ENCODE assay signal across 22 mouse cellular contexts in genomic region chr19:37521434-37521781, GRCm38 (mm10). TPM values are rescaled to one million over a fixed set of nuclear protein-coding genes. Genes with fewer than 3 reads are reported as not detected.
DNase-seq lines count a peak whose midpoint lies in the region; ATAC-seq lines count a peak whose summit lies in the region.
"Had no signal": no experiment of that assay in that cellular context is flagged by ENCODE, and none has a peak within 500 bp of the region (broad histone marks: within the 10 kb centered on the region; RNA-seq: fewer than 3 reads in every experiment).

No protein-coding gene starts in this region.

- H3K36me3 ChIP-seq in kidney, embryonic 15.5 days, result no peaks in the 10 kb centered on the region
- no peaks in the 10 kb centered on the region for H3K36me3 ChIP-seq in lung, embryonic 15.5 days
- H3K36me3 ChIP-seq: embryonic facial prominence, embryonic 15.5 days; heart, embryonic 15.5 days; midbrain, embryonic 13.5 days had no signal

- H3K27me3 ChIP-seq in kidney, embryonic 15.5 days, result 0 out of 2 replicates have a peak, but pooled peaks cover 3% of the 10 kb centered on the region
- 0 out of 2 replicates have a peak, but pooled peaks cover 15% of the 10 kb centered on the region for H3K27me3 ChIP-seq in lung, embryonic 15.5 days
- H3K27me3 ChIP-seq: embryonic facial prominence, embryonic 15.5 days; heart, embryonic 15.5 days had no signal

- DNase-seq in kidney, postnatal 10 days, result no peak
- no peak for DNase-seq in lung, adult 18-20 months
- DNase-seq in gastrocnemius, postnatal 10 days, result no peak
- DNase-seq: adrenal gland, adult 2 months; adrenal gland, postnatal 36 days; cerebellum, adult 2 months; cerebellum, postnatal 14 days; gastrocnemius, postnatal 36 days; heart, adult 18-20 months; kidney, adult 18-20 months; layer of hippocampus, postnatal 36 days; left cerebral cortex, postnatal 4 days had no signal

- WGBS in kidney, embryonic 15.5 days, result 86% methylated on average over 2 of the region's 2 CpGs
- 75% methylated on average over 2 of the region's 2 CpGs for whole genome bisulfite sequencing in lung, embryonic 15.5 days

- no peak overlapping the region for H3K9ac ChIP-seq in kidney, embryonic 15.5 days
- H3K9ac ChIP-seq in lung, embryonic 15.5 days, result no peak overlapping the region
- H3K9ac ChIP-seq: embryonic facial prominence, embryonic 15.5 days; heart, embryonic 15.5 days; midbrain, embryonic 13.5 days had no signal

- H3K27ac ChIP-seq in kidney, embryonic 15.5 days, result 0 out of 2 replicates have a peak overlapping the region, but pooled peaks have one; percentile 18
- H3K27ac ChIP-seq in lung, embryonic 15.5 days, result peak overlapping the region; percentile 7
- H3K27ac ChIP-seq: embryonic facial prominence, embryonic 15.5 days; heart, embryonic 15.5 days; midbrain, embryonic 13.5 days had no signal

- no peak overlapping the region for H3K4me2 ChIP-seq in kidney, embryonic 15.5 days
- no peak overlapping the region for H3K4me2 ChIP-seq in lung, embryonic 15.5 days
- H3K4me2 ChIP-seq: embryonic facial prominence, embryonic 15.5 days; heart, embryonic 15.5 days; midbrain, embryonic 13.5 days had no signal

- no peak for ATAC-seq in kidney, embryonic 15.5 days (replicated peaks; ENCODE audit: low FRiP score)
- no peak for ATAC-seq in lung, embryonic 15.5 days (ENCODE audit: borderline replicate concordance, extremely low read depth, low FRiP score, low TSS enrichment)
- peak; percentile 58; the same call in 1 of the 2 replicates for ATAC-seq in erythroblast, adult 5-6 weeks (replicated peaks; ENCODE audit: low FRiP score, poor library complexity, severe bottlenecking)
- ATAC-seq in megakaryocyte-erythroid progenitor cell, adult 5-6 weeks (replicated peaks; ENCODE audit: low FRiP score, low TSS enrichment, poor library complexity, severe bottlenecking), result peak; percentile 61
- ATAC-seq: activated CD4-positive, CD25-positive, alpha-beta regulatory T cell, adult 4 months; forebrain, embryonic 14.5 days; hindbrain, embryonic 16.5 days; midbrain, embryonic 13.5 days had no signal

- H3K9me3 ChIP-seq in kidney, embryonic 15.5 days (replicated peaks), result no peaks in the 10 kb centered on the region
- no peaks in the 10 kb centered on the region for H3K9me3 ChIP-seq in lung, embryonic 15.5 days
- H3K9me3 ChIP-seq: embryonic facial prominence, embryonic 15.5 days; heart, embryonic 15.5 days; midbrain, embryonic 13.5 days had no signal

- H3K4me1 ChIP-seq in kidney, embryonic 15.5 days, result 0 out of 2 replicates have a peak, but pooled peaks cover 2% of the 10 kb centered on the region
- H3K4me1 ChIP-seq in lung, embryonic 15.5 days, result no peaks in the 10 kb centered on the region; the same call in 1 of the 2 replicates
- H3K4me1 ChIP-seq: embryonic facial prominence, embryonic 15.5 days; midbrain, embryonic 13.5 days had no signal

- no peak overlapping the region for H3K4me3 ChIP-seq in kidney, embryonic 15.5 days (replicated peaks)
- no peak overlapping the region for H3K4me3 ChIP-seq in lung, embryonic 15.5 days
- H3K4me3 ChIP-seq: embryonic facial prominence, embryonic 15.5 days; heart, embryonic 15.5 days; midbrain, embryonic 13.5 days had no signal

RNA-seq across cellular contexts. Expression of gene Exoc6, which starts 28.8 kb away (rescaled TPM):
- 23.2 and 23.4 TPM in 2 replicates for polyA plus RNA-seq in kidney, embryonic 15.5 days (2015; fragmentation: Nextera tagmentation; extraction: Ambion mirVana)
- polyA plus RNA-seq in lung, embryonic 15.5 days (2015; fragmentation: Nextera tagmentation; extraction: Ambion mirVana), result 11.6 and 12.8 TPM in 2 replicates
- total RNA-seq in erythroblast, adult 5-6 weeks (2015; ENCODE audit: low replicate concordance), result 17.9 and 24.7 TPM in 2 replicates
- total RNA-seq in erythroblast, adult 5-6 weeks (2017; ENCODE audit: low replicate concordance), result 28.0 and 30.0 TPM in 2 replicates
- total RNA-seq in megakaryocyte-erythroid progenitor cell, adult 5-6 weeks (2014; fragmentation: Nextera tagmentation), result 46.9 and 49.2 TPM in 2 replicates
- total RNA-seq in megakaryocyte-erythroid progenitor cell, adult 5-6 weeks (2017), result 104 and 109 TPM in 2 replicates
- total RNA-seq in gastrocnemius, postnatal 10 days (2021), result 10 to 100 TPM; 44.6 to 46.1 TPM

Comparison
In these comparisons a context has a peak if more than half of its experiments do, and no peak if none do; other contexts are left out.
1. ATAC-seq: peak in erythroblast, adult 5-6 weeks (single experiment) and megakaryocyte-erythroid progenitor cell, adult 5-6 weeks (single experiment); none in kidney, embryonic 15.5 days (single experiment) and lung, embryonic 15.5 days (single experiment).